Mouse (Mus musculus) heart, postnatal 0 days (tissue): Measurements from ENCODE around the gene Olfr547.

Source experiments
- CTCF ChIP-seq: IDR thresholded peaks from 2 replicates; pipeline ENCODE4 v1.5.1; 2016; ENCODE audit warnings: antibody characterized with exemption, control low read depth, low read depth
- EP300 ChIP-seq: IDR thresholded peaks from 2 replicates; pipeline ENCODE4 v1.6.1; 2016; ENCODE audit warnings: antibody characterized with exemption, low read depth

GRCm38 (mm10) chr7:102501986-102502385 is 32.6 kb upstream of the Olfr547 start:
- no peak for TF ChIP-seq EP300
- TF ChIP-seq CTCF = no peak
